Mouse (Mus musculus) myocyte (in vitro differentiated cells): ENCODE results near the gene Anapc15. TPM values are rescaled to one million over a fixed set of nuclear protein-coding genes. Genes with fewer than 3 reads are reported as not detected.

Source experiments
- H3K27me3 ChIP-seq: one replicate; pipeline ENCODE4 v1.6.1; 2011; ENCODE audit not compliant: control insufficient read depth, insufficient read depth, insufficient read length
- H3K36me3 ChIP-seq: one replicate; pipeline ENCODE4 v1.6.1; 2011; ENCODE audit not compliant: control insufficient read depth, insufficient read depth
- H3K4me2 ChIP-seq: one replicate; pipeline ENCODE4 v1.6.1; 2011; ENCODE audit warnings: low read depth, control low read depth
- H3K4me3 ChIP-seq: one replicate; pipeline ENCODE4 v1.5.1; 2011; ENCODE audit warnings: mild to moderate bottlenecking, control low read depth, moderate library complexity
- H3K79me2 ChIP-seq: one replicate; pipeline ENCODE4 v1.6.1; 2011; ENCODE audit not compliant: control insufficient read depth, insufficient read depth
- H3ac ChIP-seq: one replicate; pipeline ENCODE4 v1.6.1; 2011; ENCODE audit not compliant: control insufficient read depth, insufficient read length
- CEBPB ChIP-seq: IDR thresholded peaks from 2 replicates; pipeline ENCODE4 v1.6.1; 2011; ENCODE audit warnings: mild to moderate bottlenecking, moderate library complexity; ENCODE audit not compliant: poor library complexity, insufficient read depth, severe bottlenecking
- E2F4 ChIP-seq: IDR thresholded peaks from one replicate; pipeline ENCODE4 v1.6.1; 2011; ENCODE audit warnings: mild to moderate bottlenecking, control low read depth, moderate library complexity; ENCODE audit not compliant: insufficient read depth
- MAX ChIP-seq: IDR thresholded peaks from one replicate; pipeline ENCODE4 v1.6.1; 2011; ENCODE audit warnings: low read depth, mild to moderate bottlenecking, control low read depth
- MYOD1 ChIP-seq, 3 experiments: IDR thresholded peaks; one replicate each; pipeline ENCODE4 v1.6.1; 2011; ENCODE audit warnings: control low read depth in 2 of 3, low read depth in 2 of 3, mild to moderate bottlenecking in 2 of 3, moderate library complexity in 1 of 3; ENCODE audit not compliant: insufficient read length in 2 of 3, control insufficient read depth in 1 of 3
- MYOG ChIP-seq, 3 experiments: IDR thresholded peaks; one replicate each; pipeline ENCODE4 v1.6.1; 2011; ENCODE audit warnings: control low read depth in 2 of 3, low read depth in 2 of 3, mild to moderate bottlenecking in 2 of 3; ENCODE audit not compliant: insufficient read length in 2 of 3, control insufficient read depth in 1 of 3, insufficient read depth in 1 of 3
- POLR2A ChIP-seq: IDR thresholded peaks from one replicate; pipeline ENCODE4 v1.6.1; 2011; ENCODE audit warnings: low read depth, mild to moderate bottlenecking, control low read depth, moderate library complexity; ENCODE audit not compliant: insufficient read length
- POLR2AphosphoS2 ChIP-seq: IDR thresholded peaks from one replicate; pipeline ENCODE4 v1.6.1; 2011; ENCODE audit warnings: low read depth, control low read depth; ENCODE audit not compliant: insufficient read length
- REST ChIP-seq: IDR thresholded peaks from one replicate; pipeline ENCODE4 v1.6.1; 2011; ENCODE audit warnings: mild to moderate bottlenecking, control low read depth, moderate library complexity; ENCODE audit not compliant: insufficient read depth, insufficient read length
- SRF ChIP-seq: IDR thresholded peaks from one replicate; pipeline ENCODE4 v1.6.1; 2011; ENCODE audit warnings: low read depth; ENCODE audit not compliant: control insufficient read depth, insufficient read length
- TCF12 ChIP-seq: IDR thresholded peaks from one replicate; pipeline ENCODE4 v1.6.1; 2011; ENCODE audit warnings: mild to moderate bottlenecking, control low read depth; ENCODE audit not compliant: poor library complexity, insufficient read depth, severe bottlenecking
- TCF3 ChIP-seq: IDR thresholded peaks from one replicate; pipeline ENCODE4 v1.6.1; 2011; ENCODE audit warnings: low read depth, control low read depth; ENCODE audit not compliant: insufficient read length
- USF1 ChIP-seq: IDR thresholded peaks from one replicate; pipeline ENCODE4 v1.6.1; 2011; ENCODE audit warnings: low read depth, mild to moderate bottlenecking, control low read depth, moderate library complexity
- polyA plus RNA-seq: library from polyadenylated mRNA; unstranded; fragments of >200 nt; fragmentation: generic; extraction: Trizol; gene quantifications from one replicate; pipeline ENCODE4 v1.2.1, GENCODE M21; 2012; ENCODE audit warnings: missing spikeins

Anapc15 gene
- polyA plus RNA-seq, 1 experiment = 35.1 TPM

- Histone ChIP-seq H3K4me3 (no peak overlapping the region), H3K36me3 (no peaks in the 10 kb centered on the region), H3ac (no peak overlapping the region), H3K79me2 (no peaks in the 10 kb centered on the region), H3K4me2 (no peak overlapping the region), H3K27me3 (no peaks in the 10 kb centered on the region)
- no peak for TF ChIP-seq MAX
- no peak for TF ChIP-seq TCF12
- TF ChIP-seq POLR2AphosphoS2 = no peak
These were observed 10.7 kb upstream of the Anapc15 start for GRCm38 (mm10) chr7:101852846-101853245.

GRCm38 (mm10) chr7:101853816-101854215, 9.7 kb upstream of the Anapc15 start:
- peak overlapping the region; percentile 55 for H3K4me2 ChIP-seq
- H3ac ChIP-seq = no peak overlapping the region
- no peaks in the 10 kb centered on the region for H3K27me3 ChIP-seq

GRCm38 (mm10) chr7:101857094-101857493, 6.4 kb upstream of the Anapc15 start, which contains the start of gene Folr2:
Gene Folr2 (minus strand): TSS chr7:101857194.
- TF ChIP-seq MAX = no peak
- no peak for TF ChIP-seq TCF3
- no peak for TF ChIP-seq SRF
- TF ChIP-seq USF1 = no peak
- TF ChIP-seq TCF12 = no peak
- no peak for TF ChIP-seq CEBPB
- no peak for TF ChIP-seq POLR2A
- TF ChIP-seq POLR2AphosphoS2 = no peak
- Histone ChIP-seq H3K4me2 (no peak within 1 kb of the TSS), H3K4me3 (no peak within 1 kb of the TSS), H3K27me3 (no peaks in the 10 kb centered on the region), H3ac (no peak within 1 kb of the TSS), H3K36me3 (no peaks in the 10 kb centered on the region), H3K79me2 (no peaks in the 10 kb centered on the region)

More at GRCm38 (mm10) chr7:101853816-101854215, 9.7 kb upstream of the Anapc15 start:
- no peak for TF ChIP-seq USF1
- no peak for TF ChIP-seq REST
- no peak for TF ChIP-seq SRF
- TF ChIP-seq MYOG (IDR thresholded peaks at IDR 0.05; ENCODE audit: control insufficient read depth in 1 of 3, insufficient read depth in 1 of 3, insufficient read length in 2 of 3, low read depth in 2 of 3) = no peak
- TF ChIP-seq E2F4 = no peak
- TF ChIP-seq POLR2A = no peak
- TF ChIP-seq MAX = no peak
- TF ChIP-seq MYOD1 (IDR thresholded peaks at IDR 0.05; ENCODE audit: control insufficient read depth in 1 of 3, insufficient read length in 2 of 3, low read depth in 2 of 3) = no peak
- no peak for TF ChIP-seq TCF12
- no peak for TF ChIP-seq CEBPB
- no peak for TF ChIP-seq TCF3
- TF ChIP-seq POLR2AphosphoS2 = no peak
- Histone ChIP-seq H3K36me3 (no peaks in the 10 kb centered on the region), H3K4me3 (no peak overlapping the region), H3K79me2 (no peaks in the 10 kb centered on the region)

- Histone ChIP-seq H3K79me2 (no peaks in the 10 kb centered on the region), H3K4me3 (no peak overlapping the region), H3K36me3 (no peaks in the 10 kb centered on the region), H3K4me2 (peak overlapping the region; percentile 32), H3K27me3 (no peaks in the 10 kb centered on the region), H3ac (no peak overlapping the region)
- TF ChIP-seq POLR2AphosphoS2 = no peak
- TF ChIP-seq TCF3 = no peak
- TF ChIP-seq MYOG (IDR thresholded peaks at IDR 0.05; ENCODE audit: control insufficient read depth in 1 of 3, insufficient read depth in 1 of 3, insufficient read length in 2 of 3, low read depth in 2 of 3) = no peak
- TF ChIP-seq MYOD1 (IDR thresholded peaks at IDR 0.05; ENCODE audit: control insufficient read depth in 1 of 3, insufficient read length in 2 of 3, low read depth in 2 of 3) = no peak
- no peak for TF ChIP-seq SRF
- no peak for TF ChIP-seq MAX
- no peak for TF ChIP-seq CEBPB
These were observed 5.2 kb upstream of the Anapc15 start for GRCm38 (mm10) chr7:101858362-101858761.

- no peak overlapping the region for H3K4me2 ChIP-seq
- no peaks in the 10 kb centered on the region for H3K27me3 ChIP-seq
- TF ChIP-seq MAX = no peak
- no peak for TF ChIP-seq CEBPB
- TF ChIP-seq POLR2AphosphoS2 = no peak
- TF ChIP-seq REST = no peak
- no peak for TF ChIP-seq TCF3
- no peak for TF ChIP-seq MYOG (IDR thresholded peaks at IDR 0.05; ENCODE audit: control insufficient read depth in 1 of 3, insufficient read depth in 1 of 3, insufficient read length in 2 of 3, low read depth in 2 of 3)
- TF ChIP-seq POLR2A = no peak
- TF ChIP-seq MYOD1 (IDR thresholded peaks at IDR 0.05; ENCODE audit: control insufficient read depth in 1 of 3, insufficient read length in 2 of 3, low read depth in 2 of 3) = no peak
- TF ChIP-seq E2F4 = no peak
- no peak overlapping the region for H3ac ChIP-seq
- H3K36me3 ChIP-seq = no peaks in the 10 kb centered on the region
- no peaks in the 10 kb centered on the region for H3K79me2 ChIP-seq
- H3K4me3 ChIP-seq = no peak overlapping the region
These were observed 2.5 kb upstream of the Anapc15 start for GRCm38 (mm10) chr7:101860978-101861377.
